Mouse (Mus musculus) thymus, postnatal 36 days (tissue): ENCODE results near the gene Ulk4.
"Not testable (repeated sequence)": the region's sequence is repeated elsewhere in the genome, so short reads cannot be mapped to it uniquely, and the experiment has no call there.

Source experiments
- DNase-seq, 2 experiments: peaks; one replicate each; pipeline ENCODE4 v3.0.0; 2022; ENCODE audit warnings: mixed read lengths in 2 of 2

Gene Ulk4

DNA sequence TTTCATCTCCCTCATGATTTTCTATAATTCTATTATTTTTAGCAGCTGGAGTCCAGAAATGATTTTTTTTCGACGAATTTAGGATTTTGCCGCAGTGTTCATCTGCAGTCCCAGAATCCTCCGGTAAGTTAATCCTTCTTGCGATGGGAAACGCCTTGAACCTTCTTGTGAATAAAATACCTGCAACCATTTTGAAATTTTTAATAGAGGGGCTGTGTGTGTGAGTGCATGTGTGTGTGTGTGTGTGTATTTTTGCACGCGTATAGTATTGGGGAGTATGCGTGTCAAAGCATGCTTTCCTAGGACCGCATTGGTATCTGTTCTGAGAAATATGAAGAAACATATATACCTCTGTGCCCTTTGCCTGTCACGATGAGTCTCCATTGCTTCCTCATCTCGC lies 347.0 kb downstream of the Ulk4 start:
- DNase-seq = no peak

- no peak for DNase-seq
Measured at GRCm38 (mm10) chr9:120929081-120929480, 347.9 kb downstream of the Ulk4 start, which contains the start of gene Ctnnb1. TSS of gene Ctnnb1 (plus strand) at chr9:120929216.

GRCm38 (mm10) chr9:120926939-120927606 lies 349.9 kb downstream of the Ulk4 start:
- DNase-seq = no peak

GRCm38 (mm10) chr9:120926126-120926525 lies 350.9 kb downstream of the Ulk4 start:
- no peak for DNase-seq

- DNase-seq = no peak
Measured at GRCm38 (mm10) chr9:120919130-120919529, 357.9 kb downstream of the Ulk4 start.

DNA sequence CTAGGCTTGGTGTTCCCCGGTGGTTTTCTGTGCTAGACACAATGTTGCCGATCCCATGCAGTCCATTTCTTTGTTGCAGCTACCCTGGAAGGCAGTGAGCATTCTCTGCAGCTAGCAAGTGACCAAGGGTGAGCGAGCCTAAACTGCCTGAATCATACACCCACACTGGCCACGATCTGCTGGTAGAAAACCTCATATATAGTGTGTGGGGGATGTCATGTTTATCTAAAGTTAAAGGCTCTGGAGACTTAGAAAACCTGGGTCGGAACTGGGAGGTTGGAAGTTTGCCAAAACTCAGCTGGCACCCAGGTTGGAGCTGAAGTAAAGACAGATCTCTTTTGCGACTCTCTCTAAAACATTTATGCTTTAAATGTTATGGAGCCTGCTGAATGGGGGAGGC lies 358.4 kb downstream of the Ulk4 start:
- no peak for DNase-seq

DNA sequence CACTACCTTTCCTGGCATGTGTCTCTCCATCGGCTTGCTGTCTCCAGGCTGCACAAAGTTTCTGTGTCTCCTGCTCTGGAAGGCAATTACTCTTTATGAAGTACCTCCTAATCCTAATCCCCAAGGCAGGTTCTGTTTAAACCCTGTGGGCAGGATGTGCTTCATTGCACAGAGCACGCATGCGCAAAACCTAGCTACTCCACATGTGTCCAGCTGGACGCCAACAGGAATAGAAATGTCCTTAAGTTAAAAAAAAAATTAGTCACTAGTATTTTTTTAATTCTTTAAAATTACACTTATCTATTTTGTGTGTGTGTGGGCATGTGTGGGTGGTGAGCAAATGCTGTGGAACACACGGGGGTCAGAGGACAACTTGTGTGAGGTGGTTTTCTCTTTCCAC lies 358.8 kb downstream of the Ulk4 start:
- DNase-seq = no peak

GRCm38 (mm10) chr9:120917619-120918018 lies 359.4 kb downstream of the Ulk4 start:
- DNase-seq = not testable (repeated sequence)

- DNase-seq = peak; percentile 51 to 59
Measured at GRCm38 (mm10) chr9:120914877-120915459, 362.0 kb downstream of the Ulk4 start.

- DNase-seq = no peak
Measured at GRCm38 (mm10) chr9:120914429-120914828, 362.6 kb downstream of the Ulk4 start.

DNA sequence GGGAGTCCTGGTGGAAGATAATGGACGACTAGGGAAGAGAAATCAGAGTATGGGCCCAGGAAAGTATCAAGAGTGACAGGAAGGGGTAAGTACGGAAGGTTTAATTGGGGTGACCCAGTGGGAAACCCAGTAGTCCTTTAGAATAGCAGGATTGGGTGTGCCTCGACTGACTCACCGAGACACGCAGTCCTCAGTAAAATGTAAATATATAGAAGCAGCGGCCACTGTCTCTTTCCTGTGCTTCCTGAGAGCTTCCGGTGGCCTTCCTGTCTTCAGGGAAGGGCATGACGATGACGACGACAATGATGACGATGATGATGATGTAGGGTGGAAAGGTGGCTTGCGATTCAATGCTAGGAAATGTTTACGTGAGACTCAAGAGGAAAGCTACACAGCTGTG lies 363.8 kb downstream of the Ulk4 start:
- no peak for DNase-seq

DNA sequence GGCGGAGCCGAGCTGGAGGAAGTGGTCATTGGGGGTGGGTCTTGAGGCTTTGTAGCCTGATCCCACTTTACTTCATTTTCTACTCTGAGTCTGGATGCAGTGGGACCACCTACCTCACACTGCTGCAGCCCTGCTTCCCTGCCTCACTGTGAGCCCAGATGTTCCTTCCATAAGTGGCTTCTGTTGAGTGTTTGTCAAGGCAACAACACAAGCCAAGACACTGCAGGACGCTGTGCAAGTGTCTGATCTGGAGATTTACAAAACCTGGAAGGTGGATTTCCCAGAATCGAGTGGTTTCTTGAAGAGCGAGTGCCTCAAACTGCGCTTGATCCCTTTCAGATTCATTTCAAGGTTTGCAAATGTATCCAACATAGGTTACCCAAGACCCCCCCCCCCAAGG lies 368.5 kb downstream of the Ulk4 start:
- DNase-seq = no peak
